Mouse (Mus musculus): ENCODE data around the gene St5.

DNA sequence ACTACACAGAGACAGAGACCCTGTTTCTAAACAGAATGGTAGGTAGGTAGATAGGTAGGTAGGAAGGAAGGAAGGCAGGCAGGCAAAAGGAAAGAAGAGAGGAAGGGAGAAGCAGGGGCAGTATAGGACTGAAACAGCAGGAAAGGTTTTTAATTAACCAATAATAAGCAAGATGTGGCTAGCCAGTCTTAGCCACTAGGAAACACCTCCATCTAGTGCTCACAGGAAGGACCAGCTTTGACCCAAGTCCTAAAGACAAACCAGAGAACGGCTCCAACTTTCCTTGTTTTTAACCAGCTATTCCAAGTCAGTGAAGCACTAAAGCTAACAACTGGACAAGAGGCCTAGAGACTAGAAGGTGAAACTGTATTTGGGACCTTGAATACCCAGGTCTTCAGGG is 44.3 kb upstream of the St5 start:
- TF ChIP-seq CTCF (IDR thresholded peaks at IDR 0.05; ENCODE audit: control insufficient read depth, insufficient read depth, insufficient read length) (no peak), MYOD1 (IDR thresholded peaks at IDR 0.05; ENCODE audit: control insufficient read depth, insufficient read length, low read depth) (no peak)
